Mouse (Mus musculus) monocyte, adult 5-6 weeks (primary cell): ENCODE measurements around the gene Kcnj4. TPM values are rescaled to one million over a fixed set of nuclear protein-coding genes. Genes with fewer than 3 reads are reported as not detected.
"Not testable (repeated sequence)": the region's sequence is repeated elsewhere in the genome, so short reads cannot be mapped to it uniquely, and the experiment has no call there.

Experiments
- ATAC-seq: fragments of 153-309, 156-312 bp; replicated peaks from 2 replicates; pipeline ENCODE4 v1.8.0; 2017; ENCODE audit warnings: mild to moderate bottlenecking; ENCODE audit not compliant: low TSS enrichment, insufficient number of reproducible peaks, severe bottlenecking, poor library complexity, low FRiP score
- total RNA-seq: library from RNA; stranded (forward); fragments of 200-1000, 200-491, 200-594 nt; gene quantifications from 3 replicates; pipeline ENCODE4 v1.2.3, GENCODE M21; 2017

The Kcnj4 gene
- total RNA-seq, 1 experiment from 2014 or later: not detected

DNA sequence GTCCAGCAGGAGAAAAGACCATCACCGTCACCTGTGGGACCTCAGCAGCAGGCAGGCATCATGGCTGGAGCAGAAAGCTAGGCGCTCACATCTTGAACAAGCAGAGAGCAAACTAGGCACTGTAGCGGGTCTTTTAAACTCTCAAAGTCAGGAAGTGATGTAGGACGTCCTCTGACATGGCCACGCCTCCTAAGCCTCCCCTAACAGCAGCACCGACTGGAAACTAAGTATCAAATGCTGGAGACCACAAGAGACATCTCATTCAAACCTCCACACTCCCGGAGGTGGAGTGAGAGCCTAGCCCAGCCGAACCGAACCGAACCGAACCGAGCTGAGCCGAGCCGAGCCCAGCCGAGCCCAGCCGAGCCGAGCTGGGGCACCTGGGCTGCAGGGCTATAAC is 34.5 kb downstream of the Kcnj4 start:
- no peak for ATAC-seq

DNA sequence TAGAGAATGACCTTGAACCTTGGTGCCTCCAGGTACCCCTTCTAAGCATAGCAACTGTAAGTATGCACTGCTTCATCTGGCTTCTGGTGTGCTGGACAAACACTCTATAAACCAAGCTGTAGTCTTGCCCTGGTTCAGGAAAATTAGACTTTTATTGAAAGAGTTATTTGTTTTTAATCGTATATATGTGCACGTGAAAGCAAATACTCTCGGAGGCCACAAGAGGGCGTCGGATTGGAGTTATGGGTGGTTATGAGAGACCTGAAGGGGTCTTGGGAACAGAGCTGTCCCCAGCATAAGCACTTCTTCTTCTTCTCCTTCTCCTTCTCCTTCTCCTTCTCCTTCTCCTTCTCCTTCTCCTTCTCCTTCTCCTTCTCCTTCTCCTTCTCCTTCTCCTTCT is 35.5 kb downstream of the Kcnj4 start:
- no peak for ATAC-seq

DNA sequence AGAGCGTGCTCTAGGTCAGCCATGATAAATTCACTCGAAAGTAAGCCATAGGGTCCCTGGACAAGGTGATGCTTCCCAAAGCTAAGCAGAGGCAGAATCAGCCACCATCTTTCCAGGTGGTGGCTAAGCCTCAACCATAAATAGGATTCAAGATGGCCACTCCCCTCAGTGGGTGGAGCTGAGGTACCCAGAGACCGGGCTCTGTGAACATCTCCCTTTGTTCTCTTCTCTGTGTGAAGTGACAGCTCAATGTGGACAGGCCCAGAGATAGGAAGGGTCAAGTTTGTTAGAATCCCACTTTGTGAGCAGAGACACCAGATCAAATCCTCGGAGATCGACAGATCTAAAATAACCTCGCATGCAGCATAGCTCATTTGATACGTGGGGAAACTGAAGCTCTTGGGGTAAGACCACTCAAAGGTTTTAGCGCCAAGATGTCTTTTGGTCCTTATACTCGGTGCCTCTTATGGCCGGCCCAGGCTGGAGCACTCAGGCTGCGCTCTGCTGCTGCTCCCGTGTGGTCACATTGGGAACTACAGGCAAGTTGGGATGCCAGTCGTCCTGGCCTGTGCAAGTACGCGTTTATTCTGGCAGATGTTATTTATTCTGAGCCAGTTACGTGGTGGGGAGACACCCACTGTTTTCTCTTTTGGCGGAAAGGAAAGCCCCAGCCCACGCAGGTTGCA is 38.3 kb downstream of the Kcnj4 start:
- peak; percentile 95 for ATAC-seq

DNA sequence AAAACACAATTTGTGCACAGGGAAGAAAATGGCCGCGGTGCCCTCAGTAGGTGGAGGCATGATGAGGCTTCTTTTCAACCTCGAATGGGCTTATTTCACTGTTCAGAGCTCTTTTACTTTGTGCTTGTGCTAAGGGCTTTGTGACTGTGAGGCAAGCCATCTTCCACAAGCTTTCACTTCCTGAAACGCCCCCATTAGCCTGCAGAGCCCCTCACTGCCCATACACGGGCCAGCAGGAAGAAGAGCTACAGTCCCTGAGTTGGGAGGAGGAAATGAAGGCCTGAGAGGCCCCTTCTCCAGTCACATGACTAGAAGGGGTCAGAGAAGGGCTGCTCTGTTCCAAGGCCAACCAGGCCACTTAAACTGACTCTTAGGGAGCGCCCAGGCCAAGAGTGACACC is 48.5 kb downstream of the Kcnj4 start:
- ATAC-seq: peak; percentile 46; the same call in 1 of the 2 replicates

DNA sequence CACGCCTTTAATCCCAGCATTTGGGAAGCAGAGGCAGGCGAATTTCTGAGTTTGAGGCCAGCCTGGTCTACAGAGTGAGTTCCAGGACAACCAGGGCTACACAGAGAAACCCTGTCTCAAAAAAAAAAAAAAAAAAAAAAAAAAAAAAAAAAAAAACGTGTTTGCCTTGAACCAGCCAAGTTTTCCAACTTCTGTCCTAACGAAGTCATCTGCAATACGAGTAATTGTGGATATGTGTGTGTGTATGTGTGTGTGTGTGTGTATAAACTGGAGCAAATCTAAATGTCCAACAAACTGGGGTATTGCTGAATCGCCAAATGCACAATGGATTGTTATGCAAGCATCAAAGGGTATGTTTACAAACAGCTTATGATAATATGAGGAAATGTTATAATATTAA is 48.9 kb downstream of the Kcnj4 start:
- ATAC-seq: not testable (repeated sequence)

DNA sequence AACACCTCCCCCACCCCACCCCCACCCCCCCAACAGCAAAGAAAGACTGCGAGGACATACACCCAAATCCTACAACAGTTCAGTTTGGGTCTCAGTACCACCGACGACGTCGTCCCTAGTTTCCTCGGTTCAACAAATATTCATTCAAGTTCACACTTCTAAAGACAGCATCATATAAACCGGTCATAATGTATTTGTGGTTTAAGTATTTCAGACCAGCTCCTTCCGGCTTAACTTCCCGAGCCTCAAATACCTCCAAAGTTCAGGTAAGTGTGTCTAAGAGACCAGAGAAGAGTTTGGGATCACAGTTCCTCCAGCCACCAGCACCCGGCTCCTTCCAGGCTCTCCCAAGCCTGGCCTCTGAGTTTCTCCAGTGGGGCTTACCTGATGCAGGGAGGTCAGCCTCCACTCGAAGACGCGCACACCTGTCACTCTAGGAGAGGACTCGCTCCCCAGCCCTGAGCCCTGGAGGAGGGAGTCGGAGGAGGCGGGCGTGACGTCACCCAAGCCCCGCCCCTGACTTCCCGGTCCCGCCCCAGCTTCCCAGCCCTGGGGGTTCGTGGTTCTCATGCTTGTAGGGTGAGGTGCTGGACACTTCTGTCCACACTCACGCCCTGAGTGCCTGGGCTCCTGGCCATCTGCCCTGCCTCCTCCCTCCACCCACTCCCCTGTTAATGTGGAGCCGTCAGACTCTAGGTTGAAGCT is 49.8 kb downstream of the Kcnj4 start, which contains the start of gene Csnk1e:
Csnk1e (minus strand) TSS at position 461 of the 705 bp plus-strand sequence.
- ATAC-seq: peak; percentile 53

DNA sequence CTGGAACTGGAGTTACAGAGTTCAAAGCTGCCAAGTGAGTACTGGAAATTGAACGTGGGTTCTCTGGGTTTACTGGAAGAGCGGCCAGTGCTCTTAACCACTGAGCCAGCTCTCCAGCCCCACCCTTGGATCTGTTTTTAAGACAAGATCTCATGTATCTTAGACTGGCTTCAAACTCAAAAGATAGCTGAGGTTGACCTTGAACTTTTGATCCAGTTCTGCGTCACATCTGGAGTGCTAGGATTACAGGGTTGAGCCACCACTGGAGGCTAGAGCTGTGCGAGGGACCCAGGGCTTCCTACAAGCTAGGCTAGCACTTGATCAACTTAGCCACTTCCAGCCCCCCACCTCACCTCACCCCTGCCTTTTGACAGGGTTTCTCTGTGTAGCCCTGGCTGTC is 51.2 kb downstream of the Kcnj4 start:
- ATAC-seq: no peak

DNA sequence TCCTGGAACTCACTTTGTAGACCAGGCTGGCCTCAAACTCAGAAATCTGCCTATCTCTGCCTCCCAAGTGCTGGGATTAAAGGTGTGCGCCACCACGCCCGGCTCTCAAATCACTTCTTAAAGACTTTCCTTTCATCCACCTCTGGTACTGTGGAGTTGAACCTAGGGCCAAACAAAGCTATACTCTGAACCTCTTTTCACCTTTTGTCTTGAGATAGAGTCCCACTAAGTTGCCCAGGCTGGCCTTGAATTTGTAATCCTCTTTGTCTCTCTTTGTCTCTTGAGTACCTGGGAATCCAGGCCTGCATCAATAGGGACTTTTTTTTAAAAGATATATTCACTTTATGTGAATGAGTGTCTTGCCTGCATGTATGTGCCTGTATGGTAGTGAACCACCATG is 57.0 kb downstream of the Kcnj4 start:
- ATAC-seq: no peak

DNA sequence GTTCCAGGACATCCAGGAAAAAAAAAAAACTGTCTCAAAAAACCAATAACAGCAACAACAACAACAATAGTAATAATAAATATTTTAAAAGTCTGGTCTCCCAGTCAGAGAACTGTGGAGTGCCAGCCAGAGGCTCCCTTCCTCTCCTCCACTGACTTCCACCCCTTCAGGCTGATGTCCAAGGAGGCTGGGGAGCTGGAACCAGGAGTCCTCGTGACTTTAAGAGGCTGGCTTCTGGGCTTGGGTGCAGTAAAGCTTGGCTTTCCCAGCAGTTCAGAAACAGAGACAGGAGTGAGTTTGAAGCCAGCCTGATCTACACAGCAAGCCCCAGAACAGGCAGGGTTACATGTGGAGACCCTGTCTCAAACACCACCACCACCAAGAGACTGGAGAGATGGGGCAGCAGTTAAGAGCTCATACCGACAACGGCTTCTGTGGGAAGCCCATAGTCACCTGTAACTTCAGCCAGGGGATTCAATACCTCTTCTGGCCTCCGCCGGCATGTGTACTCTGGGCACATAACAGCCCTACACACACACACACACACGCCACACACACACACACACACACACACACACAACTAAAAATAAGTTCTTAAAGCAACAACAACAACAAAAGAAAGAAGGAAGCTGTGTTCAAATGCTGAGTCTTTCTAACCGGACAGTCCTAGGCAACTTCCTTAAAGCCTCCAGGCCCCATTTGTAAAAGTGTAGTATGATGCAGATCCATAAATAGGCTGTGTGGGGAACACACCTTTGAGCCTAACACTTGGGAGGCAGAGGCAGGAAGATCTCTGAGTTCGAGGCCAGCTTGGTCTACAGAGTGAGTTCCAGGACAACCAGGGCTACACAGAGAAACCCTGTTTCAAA is 59.0 kb downstream of the Kcnj4 start:
- ATAC-seq: peak; percentile 74

DNA sequence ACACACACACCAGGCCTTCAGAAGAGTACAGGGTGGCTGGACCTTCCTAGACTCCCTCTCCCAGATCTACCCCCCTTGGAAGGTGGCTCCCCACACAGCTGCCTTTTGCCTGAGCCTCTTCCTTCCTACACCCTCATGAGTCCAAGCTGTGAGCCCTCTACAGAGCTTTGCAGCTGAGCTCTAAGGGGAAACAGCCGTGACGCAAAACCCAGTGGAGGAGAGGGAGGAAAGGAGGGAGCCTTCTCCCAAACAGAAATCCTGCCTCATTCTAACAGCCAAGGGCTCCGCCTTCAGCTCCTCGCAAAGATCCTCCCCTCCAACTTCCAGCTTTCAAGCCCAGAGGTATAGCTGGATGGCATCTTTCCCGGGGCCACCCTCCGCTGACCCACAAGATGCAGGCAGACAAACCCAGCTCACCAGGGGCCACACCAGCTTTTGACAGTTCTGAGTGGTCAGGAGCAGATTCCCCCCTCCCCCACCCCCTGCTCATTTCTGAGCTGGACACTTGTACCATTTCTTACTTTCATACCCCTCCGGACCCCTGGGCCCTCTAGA is 61.1 kb downstream of the Kcnj4 start:
- no peak for ATAC-seq

DNA sequence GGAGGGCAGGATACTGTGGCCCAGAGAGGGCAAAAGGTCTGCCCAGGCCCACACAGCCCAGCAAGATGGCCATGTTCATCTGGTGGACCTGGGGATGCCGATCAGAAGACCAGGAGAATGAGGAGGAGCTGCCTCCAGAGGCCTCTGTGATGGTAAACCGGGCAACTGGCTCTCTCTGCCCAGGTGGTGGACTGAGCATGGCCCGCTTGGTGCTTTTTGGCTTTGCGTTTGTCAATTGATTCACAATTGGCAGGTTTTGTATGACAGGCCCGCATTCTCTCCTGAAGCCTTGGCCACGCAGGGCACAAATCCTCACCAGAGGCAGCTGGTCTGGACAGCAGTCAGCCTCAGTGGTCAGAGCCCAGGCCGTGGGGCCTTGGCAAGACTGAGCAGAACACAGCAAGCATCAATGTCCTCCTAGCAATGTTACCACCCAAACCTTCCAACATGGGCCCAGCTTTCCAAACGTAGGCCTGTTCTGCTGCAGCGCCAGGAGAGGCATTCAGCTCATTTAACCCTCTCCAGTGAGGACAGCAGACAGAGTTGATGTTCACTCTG is 62.0 kb downstream of the Kcnj4 start:
- ATAC-seq: no peak

DNA sequence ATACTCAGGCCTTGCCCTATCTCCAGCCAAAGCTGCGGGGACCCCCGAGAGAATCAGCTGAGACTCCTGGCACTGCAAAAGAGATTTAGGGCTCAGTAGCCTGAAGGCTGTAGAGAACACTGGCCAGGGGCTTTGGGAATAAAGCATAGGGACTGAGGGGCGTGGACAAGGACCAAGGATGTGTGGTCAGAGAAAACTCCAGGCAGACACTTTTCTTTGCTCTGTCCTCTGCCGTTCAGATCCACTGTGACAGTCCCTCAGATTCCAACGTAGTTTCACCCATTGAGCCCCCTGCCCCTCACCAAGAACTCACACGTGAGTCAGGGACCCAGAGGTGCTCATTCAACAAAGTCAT is 62.8 kb downstream of the Kcnj4 start:
- no peak for ATAC-seq

DNA sequence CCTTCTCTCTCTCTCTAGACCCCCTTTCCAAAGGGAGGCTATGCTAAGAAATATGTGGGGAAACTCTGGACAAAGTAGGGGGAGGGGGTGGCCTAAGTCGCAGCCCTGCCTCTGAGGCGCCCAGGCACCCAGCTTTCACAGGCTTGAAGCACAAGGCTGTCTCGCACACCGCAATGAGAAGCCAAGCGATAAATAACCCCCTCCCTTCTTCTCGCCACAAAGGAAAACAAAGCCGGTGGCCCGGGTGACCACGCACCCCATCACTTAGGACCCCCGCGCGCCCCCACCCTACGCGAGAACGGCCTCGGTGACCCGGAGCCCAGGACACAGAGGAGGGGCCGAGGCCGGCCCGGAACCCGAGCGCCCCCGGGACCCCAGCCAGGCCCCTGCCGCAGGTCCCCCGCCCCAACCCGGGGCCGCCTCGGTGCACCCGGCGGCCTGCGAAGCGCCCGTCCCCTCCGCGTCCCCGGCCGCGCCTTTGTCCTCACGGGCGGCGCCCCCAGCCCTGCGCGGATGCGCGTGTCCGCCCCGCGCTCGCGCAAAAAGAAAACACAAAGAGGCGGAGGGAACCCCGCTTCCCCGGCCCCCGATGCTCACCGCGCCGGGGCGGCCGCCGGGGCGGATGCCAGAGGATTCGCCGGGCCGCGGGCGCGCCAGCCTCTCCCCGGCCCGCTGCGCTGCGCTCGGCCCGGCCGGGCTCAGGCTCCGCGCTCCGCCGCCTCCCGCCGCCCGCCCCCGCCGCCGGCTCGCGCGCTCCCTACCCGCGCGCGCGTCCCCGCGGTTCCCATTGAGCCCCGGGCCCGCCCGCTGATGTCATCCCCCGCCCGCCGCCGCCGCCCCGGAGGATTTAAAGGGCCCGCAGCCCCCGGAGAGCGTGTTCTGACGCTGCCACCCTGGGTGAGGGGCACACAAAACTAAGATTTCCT is 63.4 kb downstream of the Kcnj4 start:
- ATAC-seq: 0 out of 2 replicates have a peak, but pooled peaks have one; percentile 24

DNA sequence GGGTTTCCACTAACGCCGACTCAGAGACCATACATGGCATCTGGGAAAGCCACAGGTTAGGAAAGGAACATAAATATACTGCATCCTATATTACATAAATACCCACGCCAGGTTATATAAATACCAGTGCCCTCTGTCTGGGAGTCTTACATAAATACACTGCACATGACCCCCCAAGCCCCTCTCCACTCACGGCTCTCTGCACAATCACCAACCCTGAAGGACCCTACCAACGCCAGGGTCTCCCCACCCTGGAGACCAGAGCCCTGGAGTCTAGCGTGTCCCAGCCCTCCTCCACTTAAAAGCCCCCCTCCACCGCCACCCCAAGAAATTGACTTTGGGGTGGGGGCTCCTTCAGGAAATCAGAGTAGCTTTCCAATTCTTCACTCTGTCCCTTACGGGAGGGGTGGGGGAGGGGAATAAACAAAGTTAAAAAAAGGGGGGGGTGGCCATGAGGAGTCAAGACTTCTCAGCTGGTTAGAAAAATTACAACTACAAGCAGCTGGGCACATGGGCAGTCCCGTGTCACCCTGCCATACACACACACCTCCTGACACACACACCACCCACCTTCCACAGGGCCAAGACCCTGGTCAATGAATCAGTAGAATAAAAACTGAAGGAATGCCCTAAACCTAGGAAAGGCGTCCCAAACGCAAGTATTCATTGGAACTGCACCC is 64.2 kb downstream of the Kcnj4 start:
- no peak for ATAC-seq

DNA sequence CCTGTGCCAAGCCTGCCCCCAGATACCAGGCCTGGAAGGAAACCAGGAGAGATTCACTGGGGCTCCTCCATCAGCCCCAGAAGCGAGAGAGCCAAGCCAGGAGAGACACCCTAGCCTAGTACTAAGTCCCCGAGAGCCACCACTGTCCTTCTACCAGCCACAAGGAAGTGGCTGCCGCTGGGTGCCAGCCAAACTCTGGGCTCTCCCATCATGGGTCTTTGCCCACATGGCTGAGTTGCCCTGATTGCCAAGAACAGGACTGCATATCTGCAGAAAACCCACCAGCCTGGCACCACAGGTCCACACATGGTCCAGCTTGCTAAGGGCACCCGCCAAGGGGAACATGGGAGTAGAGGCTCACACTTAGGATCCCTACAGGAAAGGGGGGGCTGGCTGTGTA is 64.8 kb downstream of the Kcnj4 start:
- peak; percentile 20; the same call in 1 of the 2 replicates for ATAC-seq

DNA sequence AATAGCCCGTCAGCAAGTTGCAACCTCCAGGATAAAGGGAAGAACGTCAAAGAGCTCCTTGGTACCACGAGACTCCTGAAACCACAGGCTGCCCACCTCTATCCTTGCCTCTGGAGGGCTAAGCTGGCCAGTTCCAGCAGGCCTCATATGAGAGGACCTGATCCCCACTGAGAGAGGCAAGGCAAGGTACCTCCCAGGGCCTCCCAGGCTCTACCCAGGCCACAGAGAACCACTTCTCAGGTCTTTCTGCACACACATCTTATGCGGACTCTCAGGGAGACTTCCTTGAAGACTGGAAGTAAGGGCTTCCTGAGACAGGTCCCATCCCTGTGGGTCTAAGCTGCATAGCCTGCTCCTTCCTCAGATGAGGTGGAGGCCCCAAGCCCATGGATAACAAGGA is 65.7 kb downstream of the Kcnj4 start:
- ATAC-seq: no peak

DNA sequence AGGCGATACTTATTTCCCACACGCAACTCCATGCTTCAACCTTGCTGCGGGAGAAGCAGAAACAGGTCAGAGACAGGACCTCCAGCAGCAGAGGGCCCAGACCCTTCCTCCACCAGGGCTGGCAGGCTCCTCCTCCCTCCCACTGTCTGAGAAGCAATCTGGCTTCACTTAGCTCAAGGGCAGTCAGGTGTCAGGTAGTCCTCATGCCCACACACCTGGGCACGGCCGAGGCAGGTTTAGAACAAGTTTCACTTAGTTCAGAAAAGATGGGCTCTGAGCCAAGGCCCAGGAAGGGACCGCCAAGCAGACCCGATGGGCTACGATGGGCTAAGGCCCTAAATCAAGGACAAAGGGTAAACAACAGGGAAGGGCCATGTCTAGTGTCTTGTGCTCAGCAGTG is 66.2 kb downstream of the Kcnj4 start:
- no peak for ATAC-seq
